Mouse (Mus musculus) cerebellum, adult 11 months (tissue): ENCODE results near the gene Smim9.
"Not testable (repeated sequence)": the region's sequence is repeated elsewhere in the genome, so short reads cannot be mapped to it uniquely, and the experiment has no call there.

Experiments
- DNase-seq: peaks from one replicate; pipeline ENCODE4 v3.0.0; 2022

The Smim9 gene

DNA sequence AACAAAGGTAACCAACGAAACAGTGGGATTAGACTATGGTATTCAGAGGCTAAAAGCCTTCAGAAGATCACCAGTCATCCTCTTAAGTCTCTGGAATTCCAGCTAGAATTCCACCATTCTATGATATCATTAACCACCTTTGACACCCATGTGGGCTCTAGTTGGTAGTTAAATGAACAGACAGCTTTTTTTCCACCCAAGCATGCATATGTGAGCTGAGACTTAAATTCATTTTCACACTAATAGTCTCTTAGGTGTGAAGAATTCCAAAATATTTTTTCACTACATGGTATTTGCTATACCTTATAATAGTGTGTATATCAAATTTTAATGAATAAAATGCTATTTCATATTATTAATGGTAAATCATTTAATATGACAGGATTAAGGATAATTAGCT is at the start of gene Smim9:
Smim9 (minus strand) TSS at position 101 of the 400 bp plus-strand sequence.
- DNase-seq = no peak

DNA sequence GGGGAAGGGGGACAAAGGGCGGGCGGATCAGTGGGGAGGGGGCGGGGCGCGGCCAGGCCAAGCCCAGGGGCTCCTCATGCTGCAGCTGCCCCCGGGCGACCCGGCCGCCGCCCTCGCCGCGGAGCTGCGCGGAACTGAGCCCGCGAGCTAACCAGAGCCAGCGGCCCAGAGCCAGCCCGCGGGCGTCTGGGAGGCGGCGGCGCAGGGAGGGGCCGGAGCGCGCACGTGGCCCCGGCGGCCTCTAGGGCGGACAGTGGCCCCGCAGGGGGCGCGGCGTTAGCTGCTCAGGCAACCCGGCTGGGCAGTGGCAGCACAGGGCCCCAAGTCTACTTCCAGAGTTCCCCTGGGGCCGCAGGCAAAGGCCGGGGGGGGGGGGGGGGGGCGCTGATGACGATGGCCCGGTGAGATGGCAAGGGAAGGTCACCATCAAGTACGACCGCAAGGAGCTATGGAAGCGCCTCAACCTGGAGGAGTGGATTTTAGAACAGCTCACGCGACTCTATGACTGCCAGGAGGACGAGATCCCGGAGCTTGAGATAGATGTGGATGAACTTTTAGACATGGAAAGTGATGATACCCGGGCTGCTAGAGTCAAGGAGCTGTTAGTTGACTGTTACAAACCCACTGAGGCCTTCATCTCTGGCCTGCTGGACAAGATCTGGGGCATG is 7.9 kb downstream of the Smim9 start:
- peak; percentile 17 for DNase-seq

DNA sequence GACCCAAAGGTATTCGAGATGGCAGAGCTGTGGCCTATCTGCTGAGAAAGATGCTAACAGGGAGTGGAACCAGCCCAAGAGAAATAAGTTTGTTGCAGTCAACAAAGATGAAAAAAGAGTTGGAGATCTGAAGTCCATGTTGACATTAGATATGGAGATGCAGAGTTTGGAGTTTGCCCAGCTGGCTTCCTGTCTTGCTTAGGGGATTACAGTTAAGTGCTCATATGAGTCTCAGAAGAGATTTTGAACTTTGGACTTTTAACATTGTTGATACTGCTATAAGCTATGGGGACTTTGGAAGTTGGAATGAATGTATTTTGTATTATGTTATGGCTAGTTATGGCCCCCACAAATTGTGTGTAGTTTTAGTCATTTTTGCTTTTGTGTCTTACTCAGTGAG is 11.3 kb downstream of the Smim9 start:
- DNase-seq = no peak

DNA sequence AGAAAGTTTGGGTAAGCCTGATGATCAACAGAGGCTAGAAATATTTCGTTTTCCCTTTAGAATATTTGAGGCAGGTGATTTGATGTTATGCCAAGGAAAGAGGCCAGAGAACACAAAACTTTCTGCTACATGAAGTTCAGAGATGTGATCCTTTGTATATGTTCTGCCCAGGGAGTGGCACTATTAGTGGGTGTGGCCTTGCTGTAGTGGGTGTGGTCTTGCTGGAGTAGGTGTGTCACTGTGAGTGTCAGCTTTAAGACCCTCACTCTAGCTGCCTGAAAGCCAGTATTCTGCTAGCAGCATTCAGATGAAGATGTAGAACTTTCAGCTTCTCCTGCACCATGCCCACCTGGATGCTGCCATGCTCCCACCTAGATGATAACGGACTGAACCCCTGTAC is 13.3 kb downstream of the Smim9 start:
- DNase-seq = no peak

DNA sequence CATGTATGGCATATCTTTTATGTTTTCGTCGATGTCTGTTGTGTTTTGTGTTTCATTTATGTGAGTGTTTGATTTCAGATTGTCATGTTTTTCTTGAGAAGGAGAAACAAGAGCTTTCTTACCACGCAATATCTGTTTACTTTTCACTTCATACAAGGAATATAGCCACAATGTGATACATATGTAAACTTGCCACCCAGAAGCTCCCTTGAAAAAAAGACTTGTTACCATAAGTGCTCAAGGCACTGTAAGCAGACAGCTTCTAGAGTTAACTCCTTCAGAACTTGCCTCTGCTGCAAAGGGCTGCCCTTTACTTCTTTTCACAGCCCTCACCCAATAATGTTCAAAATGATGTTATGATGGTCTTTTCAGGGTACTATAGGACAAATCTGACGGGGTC is 15.2 kb downstream of the Smim9 start:
- DNase-seq = no peak

DNA sequence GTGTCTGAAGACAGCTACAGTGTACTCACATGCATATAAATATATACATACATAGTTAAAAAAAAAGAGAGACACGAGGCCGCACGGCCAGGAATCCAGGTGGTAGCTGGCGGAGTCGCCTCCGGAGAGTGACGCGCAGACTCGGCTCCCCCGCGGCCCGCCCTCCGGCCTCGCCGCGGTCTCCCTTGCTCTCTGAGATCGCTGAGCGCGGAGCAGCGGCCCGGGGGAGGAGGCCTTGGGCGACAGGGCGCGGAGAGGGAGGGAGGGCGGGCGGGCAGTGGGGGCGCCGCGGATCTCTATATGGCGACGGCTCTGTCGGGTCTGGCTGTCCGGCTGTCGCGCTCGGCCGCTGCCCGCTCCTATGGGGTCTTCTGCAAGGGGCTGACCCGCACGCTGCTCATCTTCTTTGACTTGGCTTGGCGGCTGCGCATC is 20.4 kb downstream of the Smim9 start:
- DNase-seq = not testable (repeated sequence)

DNA sequence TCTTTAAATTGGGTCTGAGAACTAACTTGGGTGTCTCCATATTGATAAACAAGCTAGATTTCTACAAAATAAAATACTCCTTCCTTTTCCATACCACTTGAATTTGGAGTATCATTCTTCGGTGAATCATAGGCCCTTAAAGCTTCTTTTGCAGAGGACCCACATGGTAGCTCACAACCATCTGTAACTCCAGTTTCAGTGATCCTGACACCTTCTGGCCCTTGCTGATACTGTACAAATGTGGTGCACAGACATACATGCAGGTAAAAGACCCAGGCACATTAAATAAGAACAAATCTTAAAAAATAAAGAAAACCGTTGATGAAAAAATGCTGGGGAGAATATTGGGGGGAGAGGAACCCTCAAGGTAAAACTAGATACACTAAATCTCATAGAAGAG is 25.4 kb downstream of the Smim9 start:
- DNase-seq = no peak

DNA sequence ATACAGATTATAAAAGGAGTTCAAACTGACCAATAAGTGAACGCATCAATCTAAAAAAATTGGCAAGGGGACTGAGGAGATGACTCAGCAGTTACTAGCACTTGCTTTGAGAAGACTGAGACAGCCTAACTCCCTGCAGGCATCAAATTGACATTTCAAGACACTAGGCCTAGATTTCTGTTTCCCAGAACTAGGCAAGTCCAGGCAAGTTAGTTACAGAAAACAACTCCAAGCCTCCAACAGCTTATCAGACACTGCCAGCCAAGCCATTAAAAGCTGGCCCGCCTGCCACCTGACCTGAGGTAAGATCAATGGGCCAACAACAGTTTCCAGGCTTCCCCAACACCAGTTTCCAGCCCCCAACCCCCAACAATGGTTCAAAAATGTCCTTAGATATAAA is 25.8 kb downstream of the Smim9 start:
- DNase-seq = no peak

DNA sequence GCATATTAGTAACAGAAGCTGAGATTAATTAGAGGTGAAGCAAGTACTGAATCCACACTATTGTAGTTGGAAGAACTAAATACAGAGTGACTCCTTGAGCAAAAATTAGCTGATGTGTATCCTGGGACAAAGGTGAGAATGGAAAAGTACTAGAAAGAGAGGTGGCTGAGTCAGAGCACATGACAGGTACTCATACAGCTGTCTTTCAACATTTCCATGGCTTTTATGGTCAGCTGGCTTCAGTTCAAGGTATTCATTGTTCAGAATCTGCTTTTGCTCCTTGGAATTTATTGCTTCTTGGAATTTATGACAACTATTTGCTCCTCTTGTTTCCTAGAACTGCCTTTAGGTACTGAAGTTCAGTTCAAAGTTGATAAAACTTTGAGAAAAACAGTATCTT is 26.6 kb downstream of the Smim9 start:
- DNase-seq = no peak

DNA sequence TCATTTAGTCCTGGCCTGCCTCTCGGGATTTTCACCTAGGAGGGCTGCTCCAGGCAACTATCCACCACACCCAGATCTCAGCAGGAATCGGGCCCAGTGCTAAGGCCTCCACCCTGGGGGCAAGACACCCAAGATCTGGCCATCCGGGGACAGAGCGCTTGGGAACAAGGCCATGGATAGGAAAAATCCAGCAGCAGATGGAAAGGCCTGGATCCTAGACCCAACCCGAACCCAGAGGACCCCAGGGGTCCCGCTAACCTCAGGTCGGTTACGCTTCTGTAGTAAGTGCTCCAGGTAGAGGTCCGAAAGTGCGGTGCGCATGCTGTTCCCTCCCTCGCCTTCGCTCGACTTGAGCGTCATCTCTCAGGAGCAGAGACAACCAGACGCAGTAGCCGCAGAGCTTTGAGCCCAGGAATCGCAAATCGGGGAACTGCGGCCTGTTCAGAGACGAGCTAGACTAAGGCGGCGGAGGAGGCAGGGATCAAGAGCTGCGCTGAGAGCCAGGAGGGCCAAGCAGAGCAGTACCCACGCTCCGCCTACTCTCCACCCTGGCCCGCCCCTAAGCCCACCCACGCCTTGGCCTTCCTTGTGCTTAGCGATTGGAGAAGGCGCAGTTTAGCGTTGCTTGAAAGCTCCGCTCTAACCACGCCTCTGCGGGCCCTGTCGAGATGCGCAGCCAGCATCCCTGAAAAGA is 33.0 kb downstream of the Smim9 start, which contains the start of gene Mpp1:
Mpp1 (minus strand) TSS at position 550 of the 694 bp plus-strand sequence.
- peak; percentile 60 for DNase-seq

DNA sequence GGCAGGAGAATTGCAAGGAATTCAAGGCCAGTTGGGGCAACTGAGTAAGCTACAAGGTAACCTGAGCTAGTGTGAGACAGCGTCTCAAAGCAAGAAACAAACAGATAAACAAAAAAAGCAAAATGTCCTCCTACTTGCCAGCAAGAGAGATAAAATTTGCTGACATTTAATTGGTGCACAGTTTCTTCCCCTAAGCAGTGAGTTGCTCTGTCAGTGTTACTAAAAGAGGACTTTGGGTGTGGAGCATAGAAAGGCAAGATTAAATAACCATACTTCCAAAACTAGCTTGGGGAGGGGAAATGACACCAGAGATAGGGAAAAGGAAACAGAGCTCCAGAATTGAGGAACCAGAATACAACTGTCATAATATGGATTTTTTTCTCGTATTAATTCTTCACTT is 34.1 kb downstream of the Smim9 start:
- no peak for DNase-seq

DNA sequence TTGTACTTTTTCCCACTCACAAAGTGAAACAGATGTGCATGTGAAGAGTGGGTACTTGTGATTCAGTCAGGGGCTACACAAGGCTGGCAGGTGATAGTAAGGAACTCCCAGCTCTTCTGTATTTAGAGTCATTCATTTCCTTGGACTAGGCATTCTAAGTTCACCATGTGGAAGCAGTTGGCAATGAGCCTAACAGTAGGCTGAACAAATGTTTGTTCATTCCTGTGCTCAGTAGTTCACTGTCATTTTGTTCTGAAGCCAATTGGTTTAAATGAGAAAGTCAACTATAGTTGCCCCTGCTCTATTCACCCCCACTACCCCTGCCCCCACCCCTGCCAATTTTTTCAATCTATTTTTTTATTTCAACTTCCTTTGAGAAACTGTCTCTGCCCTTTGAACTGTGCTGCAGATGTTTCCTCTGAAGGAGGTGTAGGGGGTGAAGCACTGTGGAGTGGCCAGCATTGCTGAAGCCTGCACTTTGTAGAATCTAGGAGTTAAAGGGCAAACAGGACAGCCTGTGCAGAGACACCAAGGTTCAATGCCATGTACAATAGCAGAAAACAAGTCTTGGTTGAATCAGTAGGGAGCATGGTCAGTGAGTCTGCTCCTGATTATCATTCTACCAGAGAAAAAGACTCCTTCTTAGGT is 35.1 kb downstream of the Smim9 start:
- DNase-seq = peak; percentile 11

DNA sequence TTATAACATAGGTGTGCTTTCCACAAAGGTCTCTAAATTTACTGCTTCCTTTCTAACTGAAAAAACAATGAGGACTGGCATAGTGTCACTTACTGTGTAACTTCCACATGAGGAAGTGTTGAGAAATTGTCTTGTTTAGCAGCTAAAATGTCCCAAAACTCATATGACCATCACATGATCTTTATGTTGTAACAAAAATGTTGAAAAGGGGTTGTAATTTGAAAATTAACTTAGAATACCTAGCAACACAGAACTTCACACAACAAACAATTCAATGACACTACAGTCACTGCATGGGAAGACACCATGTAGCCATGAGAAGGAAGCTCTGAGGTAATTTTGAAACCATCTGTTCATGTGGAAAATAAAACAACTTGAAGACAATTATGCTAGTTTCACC is 36.7 kb downstream of the Smim9 start:
- DNase-seq = no peak

DNA sequence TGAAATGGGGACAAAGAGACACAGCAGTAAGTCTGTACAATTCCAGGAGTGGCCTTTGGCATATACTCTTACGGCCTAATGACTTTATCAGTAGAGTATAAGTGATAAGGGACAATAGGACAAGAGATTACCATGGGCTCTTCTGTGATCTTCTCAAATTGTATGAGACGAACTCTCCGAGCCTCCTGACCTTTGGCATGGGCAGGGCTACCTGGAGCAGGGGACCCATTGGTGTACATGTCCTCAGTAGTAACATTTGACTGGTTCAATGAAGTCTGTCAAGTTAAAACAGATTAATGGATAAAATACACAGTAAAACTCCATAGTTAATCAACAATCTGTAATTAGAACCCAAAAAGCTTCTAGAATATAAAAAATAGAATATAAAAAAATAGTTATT is 38.0 kb downstream of the Smim9 start:
- DNase-seq = no peak

DNA sequence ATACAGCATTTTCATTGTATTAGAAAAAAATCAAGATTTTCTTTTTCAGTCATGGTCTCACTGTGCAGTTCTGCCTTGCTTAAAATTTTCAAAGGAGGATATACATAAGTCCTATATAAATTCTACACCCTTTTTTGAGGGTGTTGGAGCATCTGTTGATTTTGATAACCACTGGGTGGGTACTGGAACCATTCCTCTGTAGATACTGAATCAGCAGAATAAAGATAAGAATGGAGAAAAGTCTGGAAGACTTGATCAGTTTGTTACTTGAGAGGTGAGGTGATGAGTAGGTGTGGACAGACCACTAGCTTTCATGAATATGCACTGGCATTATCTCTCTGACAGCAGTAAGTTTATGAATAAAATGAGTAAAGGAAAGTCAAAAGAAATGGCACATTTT is 48.0 kb downstream of the Smim9 start:
- DNase-seq = no peak

DNA sequence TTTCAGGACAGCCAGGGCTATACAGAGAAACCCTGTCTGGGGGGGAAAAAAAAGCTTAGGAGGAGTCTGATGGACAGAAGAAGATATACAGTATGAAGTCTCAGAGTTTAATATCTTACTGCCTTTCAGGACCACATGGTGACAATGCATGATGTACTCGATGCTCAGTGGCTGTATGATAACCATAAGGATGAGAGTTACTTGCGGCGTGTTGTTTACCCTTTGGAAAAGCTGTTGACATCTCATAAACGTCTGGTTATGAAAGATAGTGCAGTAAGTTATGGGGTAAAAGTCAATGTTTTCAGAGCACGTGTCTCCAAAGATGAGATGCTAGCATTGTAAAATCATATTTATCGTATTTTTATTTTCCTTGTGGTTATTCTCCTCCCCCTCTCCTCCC is 61.3 kb downstream of the Smim9 start:
- no peak for DNase-seq

DNA sequence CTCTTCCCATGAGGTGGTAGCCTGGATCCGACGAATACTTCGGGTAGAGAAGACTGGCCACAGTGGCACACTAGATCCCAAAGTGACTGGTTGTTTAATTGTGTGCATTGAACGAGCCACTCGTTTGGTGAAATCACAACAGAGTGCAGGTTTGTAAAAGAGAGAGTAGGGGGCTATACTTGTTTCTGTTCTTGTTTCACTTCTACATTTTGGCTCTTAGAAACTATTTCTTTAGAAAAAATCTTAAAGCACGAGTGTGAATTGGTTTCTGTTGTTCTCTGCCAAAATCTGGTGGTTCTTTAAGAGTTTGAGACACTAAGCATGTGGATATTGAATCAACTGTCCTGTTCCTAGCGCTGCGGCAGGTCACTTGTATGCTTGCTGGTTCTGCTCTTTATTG is 64.8 kb downstream of the Smim9 start:
- DNase-seq = no peak

DNA sequence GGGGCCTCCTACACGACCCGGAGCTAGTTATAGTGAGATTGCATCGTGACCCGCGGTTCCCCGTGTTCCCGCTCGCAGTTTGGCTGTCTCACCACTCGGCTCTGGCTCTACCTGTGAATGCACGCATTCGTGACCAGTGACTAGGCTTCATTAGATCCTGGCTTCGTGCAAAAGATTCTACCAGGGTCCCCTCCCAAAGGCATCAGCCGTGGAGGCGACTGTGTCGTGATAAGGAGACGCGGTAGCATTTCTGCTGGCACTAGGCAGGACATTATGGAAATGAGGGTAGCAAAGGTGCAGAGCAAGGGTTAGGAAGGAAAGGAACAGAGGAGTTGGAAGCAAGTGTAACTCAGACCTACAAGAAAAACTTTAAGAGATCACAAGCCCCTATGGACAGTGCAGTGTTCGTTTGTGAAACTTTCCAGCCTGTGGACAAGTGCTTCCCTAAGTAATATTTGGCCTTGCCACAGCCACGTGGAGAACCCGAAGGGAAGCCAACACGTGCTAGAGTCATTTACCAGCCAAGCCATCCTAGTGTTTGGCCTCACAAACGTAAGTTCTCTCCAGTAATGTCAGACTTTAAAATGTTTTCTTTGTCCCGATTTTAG is 67.3 kb downstream of the Smim9 start:
- no peak for DNase-seq
